Mouse (Mus musculus): ENCODE measurements around the gene Prkar1b. TPM values are rescaled to one million over a fixed set of nuclear protein-coding genes. Genes with fewer than 3 reads are reported as not detected.

The Prkar1b gene
- polyA plus RNA-seq, 1 experiment from 2014 or later: 9.4 TPM

GRCm38 (mm10) chr5:139128476-139129065, 21.2 kb downstream of the Prkar1b start:
- Histone ChIP-seq H3K4me3 (peak overlapping the region; percentile 64), H3K9me3 (no peaks in the 10 kb centered on the region), H3K27ac (replicated peaks) (no peak overlapping the region), H3K36me3 (no peaks in the 10 kb centered on the region), H3K4me1 (peaks cover 6% of the 10 kb centered on the region), H3K4me2 (peak overlapping the region; percentile 90), H3K9ac (peak overlapping the region; percentile 88), H3K27me3 (replicated peaks) (peaks cover 19% of the 10 kb centered on the region)
- ATAC-seq (ENCODE audit: extremely low read depth, insufficient number of reproducible peaks, low FRiP score, low TSS enrichment): no peak
- WGBS: 47% methylated on average over 12 of the region's 12 CpGs

GRCm38 (mm10) chr5:139125717-139126116, 24.1 kb downstream of the Prkar1b start:
- Histone ChIP-seq H3K4me2 (no peak overlapping the region), H3K4me3 (no peak overlapping the region), H3K36me3 (peaks cover 2% of the 10 kb centered on the region; the same call in 1 of the 2 replicates), H3K27ac (replicated peaks) (no peak overlapping the region), H3K27me3 (replicated peaks) (peaks cover 19% of the 10 kb centered on the region), H3K9ac (no peak overlapping the region), H3K4me1 (peaks cover 6% of the 10 kb centered on the region), H3K9me3 (peaks cover 5% of the 10 kb centered on the region; the same call in 1 of the 2 replicates)
- no peak for ATAC-seq (ENCODE audit: extremely low read depth, insufficient number of reproducible peaks, low FRiP score, low TSS enrichment)
- WGBS: 73% methylated on average over 3 of the region's 3 CpGs

- no peak overlapping the region for H3K9ac ChIP-seq
- ATAC-seq (ENCODE audit: extremely low read depth, insufficient number of reproducible peaks, low FRiP score, low TSS enrichment): no peak
- peaks cover 2% of the 10 kb centered on the region; the same call in 1 of the 2 replicates for H3K36me3 ChIP-seq
- peaks cover 10% of the 10 kb centered on the region for H3K4me1 ChIP-seq
- H3K4me2 ChIP-seq: no peak overlapping the region
- no peak overlapping the region for H3K4me3 ChIP-seq
- WGBS: 62% methylated on average over 2 of the region's 2 CpGs
- 0 out of 2 replicates have a peak overlapping the region, but pooled peaks have one; percentile 24 for H3K27ac ChIP-seq (replicated peaks)
- no peaks in the 10 kb centered on the region for H3K27me3 ChIP-seq (replicated peaks)
- H3K9me3 ChIP-seq: peaks cover 5% of the 10 kb centered on the region; the same call in 1 of the 2 replicates
Measured at GRCm38 (mm10) chr5:139118961-139119276, 30.9 kb downstream of the Prkar1b start.

- Histone ChIP-seq H3K4me3 (no peak overlapping the region), H3K4me2 (no peak overlapping the region), H3K27me3 (replicated peaks) (no peaks in the 10 kb centered on the region), H3K9ac (no peak overlapping the region), H3K27ac (replicated peaks) (0 out of 2 replicates have a peak overlapping the region, but pooled peaks have one; percentile 24), H3K9me3 (peaks cover 5% of the 10 kb centered on the region; the same call in 1 of the 2 replicates), H3K36me3 (peaks cover 2% of the 10 kb centered on the region; the same call in 1 of the 2 replicates), H3K4me1 (peaks cover 10% of the 10 kb centered on the region)
- ATAC-seq (ENCODE audit: extremely low read depth, insufficient number of reproducible peaks, low FRiP score, low TSS enrichment): no peak
- 51% methylated on average over 5 of the region's 5 CpGs for WGBS
Measured at GRCm38 (mm10) chr5:139118139-139118960, 31.5 kb downstream of the Prkar1b start.

- no peak overlapping the region for H3K4me2 ChIP-seq
- no peak overlapping the region for H3K9ac ChIP-seq
- no peaks in the 10 kb centered on the region for H3K36me3 ChIP-seq
- H3K27me3 ChIP-seq (replicated peaks): peaks cover 4% of the 10 kb centered on the region; the same call in 1 of the 2 replicates
- WGBS: 79% methylated on average over 7 of the region's 7 CpGs
- no peaks in the 10 kb centered on the region for H3K9me3 ChIP-seq
- peaks cover 10% of the 10 kb centered on the region for H3K4me1 ChIP-seq
- ATAC-seq (ENCODE audit: extremely low read depth, insufficient number of reproducible peaks, low FRiP score, low TSS enrichment): no peak
- no peak overlapping the region for H3K27ac ChIP-seq (replicated peaks)
- H3K4me3 ChIP-seq: no peak overlapping the region
Measured at GRCm38 (mm10) chr5:139115507-139115906, 34.3 kb downstream of the Prkar1b start.

DNA sequence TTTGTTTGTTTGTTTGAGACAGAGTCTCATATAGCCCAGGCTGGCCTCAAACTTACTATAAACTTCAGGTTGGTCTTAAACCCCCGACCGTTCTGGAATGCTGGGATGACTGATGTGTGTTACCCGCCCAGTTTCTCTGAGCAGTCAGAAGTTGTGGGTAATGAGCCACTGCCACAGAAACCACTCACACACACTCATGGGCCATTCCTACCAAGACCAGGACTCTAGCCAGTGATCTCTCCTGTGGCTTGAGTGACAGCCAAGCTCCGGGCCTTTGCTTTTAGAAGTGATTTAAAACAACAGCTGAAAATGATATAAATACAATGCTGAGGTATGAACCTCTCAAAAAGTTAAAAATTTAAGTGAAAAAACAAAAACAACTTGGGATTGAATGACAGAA, 34.9 kb downstream of the Prkar1b start:
- WGBS: 72% methylated on average over 4 of the region's 4 CpGs
- H3K27me3 ChIP-seq (replicated peaks): peaks cover 4% of the 10 kb centered on the region; the same call in 1 of the 2 replicates
- H3K4me2 ChIP-seq: no peak overlapping the region
- no peak for ATAC-seq (ENCODE audit: extremely low read depth, insufficient number of reproducible peaks, low FRiP score, low TSS enrichment)
- no peak overlapping the region for H3K4me3 ChIP-seq
- peaks cover 10% of the 10 kb centered on the region for H3K4me1 ChIP-seq
- H3K9me3 ChIP-seq: no peaks in the 10 kb centered on the region
- H3K27ac ChIP-seq (replicated peaks): no peak overlapping the region
- H3K9ac ChIP-seq: no peak overlapping the region
- H3K36me3 ChIP-seq: no peaks in the 10 kb centered on the region

DNA sequence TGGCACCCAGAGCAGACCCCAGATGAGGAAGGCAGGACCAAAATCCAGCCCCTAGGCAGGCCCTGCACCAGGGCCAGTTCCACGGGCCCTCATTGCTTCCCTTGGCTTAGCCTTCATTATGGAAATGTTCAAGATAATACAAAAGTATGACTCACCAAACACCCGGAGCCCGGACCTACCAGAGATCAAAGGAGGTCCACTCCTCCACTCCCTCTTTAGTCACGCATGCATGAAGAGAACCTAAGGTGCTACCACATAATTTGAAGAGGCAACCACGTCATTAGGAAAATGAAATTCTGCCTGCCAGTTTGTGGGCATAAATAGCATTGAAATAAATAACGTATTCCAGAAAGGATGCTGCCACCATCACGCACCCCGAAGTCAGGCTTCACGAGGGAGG, 37.4 kb downstream of the Prkar1b start:
- H3K36me3 ChIP-seq: no peaks in the 10 kb centered on the region
- no peak overlapping the region for H3K27ac ChIP-seq (replicated peaks)
- H3K4me3 ChIP-seq: no peak overlapping the region
- no peaks in the 10 kb centered on the region for H3K9me3 ChIP-seq
- 64% methylated on average over 9 of the region's 9 CpGs for WGBS
- H3K4me1 ChIP-seq: no peaks in the 10 kb centered on the region
- H3K9ac ChIP-seq: no peak overlapping the region
- peaks cover 11% of the 10 kb centered on the region for H3K27me3 ChIP-seq (replicated peaks)
- no peak for ATAC-seq (ENCODE audit: extremely low read depth, insufficient number of reproducible peaks, low FRiP score, low TSS enrichment)
- no peak overlapping the region for H3K4me2 ChIP-seq

DNA sequence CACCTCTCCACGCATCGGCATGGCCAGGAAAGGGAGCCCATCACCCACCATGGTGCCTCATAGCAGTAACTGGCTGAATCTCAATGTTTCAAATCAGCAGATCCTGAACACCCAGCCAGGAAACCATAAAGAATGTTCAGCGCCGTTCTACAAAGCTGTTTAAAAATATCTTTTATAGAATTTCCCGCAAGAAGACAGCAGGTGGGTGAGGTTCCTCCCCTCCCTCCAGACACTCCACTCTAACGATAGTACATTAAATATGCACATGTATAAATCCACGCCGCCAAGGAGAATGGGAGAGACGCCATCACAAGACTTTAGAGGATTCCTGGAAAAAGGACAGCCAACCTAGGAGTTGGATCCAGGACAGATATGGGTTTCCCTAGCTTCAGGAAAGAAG, 37.8 kb downstream of the Prkar1b start:
- ATAC-seq (ENCODE audit: extremely low read depth, insufficient number of reproducible peaks, low FRiP score, low TSS enrichment): no peak
- no peaks in the 10 kb centered on the region for H3K4me1 ChIP-seq
- H3K9me3 ChIP-seq: no peaks in the 10 kb centered on the region
- H3K4me3 ChIP-seq: no peak overlapping the region
- H3K9ac ChIP-seq: no peak overlapping the region
- H3K4me2 ChIP-seq: no peak overlapping the region
- H3K27me3 ChIP-seq (replicated peaks): peaks cover 11% of the 10 kb centered on the region
- 74% methylated on average over 9 of the region's 9 CpGs for WGBS
- H3K36me3 ChIP-seq: no peaks in the 10 kb centered on the region
- no peak overlapping the region for H3K27ac ChIP-seq (replicated peaks)

- 81% methylated on average over 2 of the region's 2 CpGs for WGBS
- H3K4me3 ChIP-seq: no peak overlapping the region
- H3K4me2 ChIP-seq: no peak overlapping the region
- H3K9me3 ChIP-seq: no peaks in the 10 kb centered on the region
- H3K36me3 ChIP-seq: no peaks in the 10 kb centered on the region
- no peaks in the 10 kb centered on the region for H3K4me1 ChIP-seq
- H3K27ac ChIP-seq (replicated peaks): no peak overlapping the region
- no peak for ATAC-seq (ENCODE audit: extremely low read depth, insufficient number of reproducible peaks, low FRiP score, low TSS enrichment)
- no peak overlapping the region for H3K9ac ChIP-seq
- H3K27me3 ChIP-seq (replicated peaks): peaks cover 11% of the 10 kb centered on the region
Measured at GRCm38 (mm10) chr5:139110140-139110855, 39.5 kb downstream of the Prkar1b start.

DNA sequence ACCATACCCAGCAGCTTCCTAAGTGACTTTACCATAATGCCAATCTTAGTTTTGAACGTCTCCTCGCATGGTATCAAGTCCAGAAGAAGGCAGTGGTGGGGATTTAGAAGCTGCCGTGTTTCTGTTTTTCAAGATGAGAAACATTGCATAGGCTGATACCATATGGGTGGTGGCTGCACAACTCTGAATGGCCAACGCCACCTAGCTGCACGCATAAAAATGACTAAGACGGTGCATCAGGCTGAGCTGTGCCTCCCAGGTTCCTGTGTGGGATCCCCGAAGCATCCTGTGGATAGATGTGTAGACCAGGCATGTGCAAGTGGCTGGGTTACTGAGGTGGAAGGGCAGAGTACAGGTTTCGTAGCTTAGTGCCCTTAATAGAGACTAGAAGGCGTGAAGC, 42.0 kb downstream of the Prkar1b start:
- no peak for ATAC-seq (ENCODE audit: extremely low read depth, insufficient number of reproducible peaks, low FRiP score, low TSS enrichment)
- Histone ChIP-seq H3K36me3 (no peaks in the 10 kb centered on the region), H3K9me3 (no peaks in the 10 kb centered on the region), H3K4me3 (no peak overlapping the region), H3K27ac (replicated peaks) (no peak overlapping the region), H3K9ac (no peak overlapping the region), H3K4me2 (no peak overlapping the region), H3K4me1 (no peaks in the 10 kb centered on the region), H3K27me3 (replicated peaks) (peaks cover 11% of the 10 kb centered on the region)
- WGBS: 64% methylated on average over 9 of the region's 9 CpGs

GRCm38 (mm10) chr5:139101783-139102182, 48.0 kb downstream of the Prkar1b start:
- no peaks in the 10 kb centered on the region for H3K27me3 ChIP-seq (replicated peaks)
- ATAC-seq (ENCODE audit: extremely low read depth, insufficient number of reproducible peaks, low FRiP score, low TSS enrichment): no peak
- peaks cover 5% of the 10 kb centered on the region for H3K9me3 ChIP-seq
- peak overlapping the region; percentile 34; the same call in 1 of the 2 replicates for H3K27ac ChIP-seq (replicated peaks)
- no peaks in the 10 kb centered on the region for H3K36me3 ChIP-seq
- peaks cover 37% of the 10 kb centered on the region for H3K4me1 ChIP-seq
- H3K4me2 ChIP-seq: no peak overlapping the region
- H3K4me3 ChIP-seq: no peak overlapping the region
- no peak overlapping the region for H3K9ac ChIP-seq
- 48% methylated on average over 6 of the region's 6 CpGs for WGBS

All from heart, embryonic 13.5 days (tissue).